Mouse (Mus musculus) heart, adult 9 months (tissue): Measurements from ENCODE around the gene Mybphl.

Experiments
- DNase-seq, 2 experiments: peaks; one replicate each; pipeline ENCODE4 v3.0.0; 2022; ENCODE audit warnings: low spot score in 2 of 2

Mybphl gene

GRCm38 (mm10) chr3:108372274-108372673, 7.6 kb downstream of the Mybphl start:
- no peak for DNase-seq

GRCm38 (mm10) chr3:108372691-108373090, 8.0 kb downstream of the Mybphl start:
- no peak for DNase-seq

GRCm38 (mm10) chr3:108378875-108379663, 14.4 kb downstream of the Mybphl start:
- no peak for DNase-seq

GRCm38 (mm10) chr3:108380695-108381094, 16.0 kb downstream of the Mybphl start:
- no peak for DNase-seq

- peak; percentile 35 to 36 for DNase-seq
Observed at GRCm38 (mm10) chr3:108381945-108382875, 17.5 kb downstream of the Mybphl start.

GRCm38 (mm10) chr3:108383485-108384354, 19.0 kb downstream of the Mybphl start, which contains the start of gene Psrc1:
Gene Psrc1, plus strand, starts transcription at chr3:108383839.
- peak; percentile 89 to 91 for DNase-seq

GRCm38 (mm10) chr3:108384425-108384824, 19.7 kb downstream of the Mybphl start:
- no peak for DNase-seq

GRCm38 (mm10) chr3:108386186-108386585, 21.5 kb downstream of the Mybphl start:
- DNase-seq = no peak

- DNase-seq = peak; percentile 88 to 94
Observed at GRCm38 (mm10) chr3:108389111-108389545, 24.4 kb downstream of the Mybphl start.

- DNase-seq = no peak
Observed at GRCm38 (mm10) chr3:108392299-108392698, 27.6 kb downstream of the Mybphl start.

- DNase-seq = no peak
Observed at GRCm38 (mm10) chr3:108392793-108393192, 28.1 kb downstream of the Mybphl start.

GRCm38 (mm10) chr3:108398281-108398680, 33.6 kb downstream of the Mybphl start:
- DNase-seq = no peak

GRCm38 (mm10) chr3:108400442-108400841, 35.7 kb downstream of the Mybphl start:
- no peak for DNase-seq

- DNase-seq = peak; percentile 83 to 84
Observed at GRCm38 (mm10) chr3:108401692-108402527, 37.2 kb downstream of the Mybphl start.

- no peak for DNase-seq
Observed at GRCm38 (mm10) chr3:108402528-108402920, 37.8 kb downstream of the Mybphl start.

GRCm38 (mm10) chr3:108405536-108406305, 41.0 kb downstream of the Mybphl start:
- DNase-seq = no peak

GRCm38 (mm10) chr3:108406306-108406885, 41.7 kb downstream of the Mybphl start:
- no peak for DNase-seq

GRCm38 (mm10) chr3:108408517-108409008, 43.9 kb downstream of the Mybphl start:
- no peak for DNase-seq
